Mouse (Mus musculus): Measurements from ENCODE around the gene Fis1.
"Not testable (repeated sequence)": the region's sequence is repeated elsewhere in the genome, so short reads cannot be mapped to it uniquely, and the experiment has no call there.

Fis1 gene

DNA sequence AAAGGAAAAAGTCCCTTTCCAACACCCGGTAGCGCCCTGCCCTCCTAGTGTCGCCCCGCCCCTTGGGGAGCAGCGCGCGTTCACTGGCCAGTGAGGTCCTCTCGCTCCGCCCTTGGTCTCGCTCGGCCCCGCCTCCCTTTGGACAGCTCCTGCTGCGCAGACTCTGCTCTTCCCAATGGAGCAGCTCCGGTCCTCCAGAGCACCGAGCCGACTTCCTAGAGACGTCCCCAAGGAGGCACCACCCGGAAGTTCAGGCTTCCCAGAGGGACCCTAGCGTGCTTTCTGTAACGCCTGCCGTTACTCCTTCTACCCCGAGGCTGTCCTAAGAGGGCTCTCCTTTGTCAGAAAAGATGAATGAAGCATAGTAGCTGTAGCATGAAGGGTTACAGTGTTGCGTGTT lies at the start of gene Fis1:
TSS of gene Fis1 (plus strand) at position 261 of the 400 bp plus-strand sequence.
- DNase-seq (ENCODE audit: low read depth, low spot score): peak; percentile 95

DNA sequence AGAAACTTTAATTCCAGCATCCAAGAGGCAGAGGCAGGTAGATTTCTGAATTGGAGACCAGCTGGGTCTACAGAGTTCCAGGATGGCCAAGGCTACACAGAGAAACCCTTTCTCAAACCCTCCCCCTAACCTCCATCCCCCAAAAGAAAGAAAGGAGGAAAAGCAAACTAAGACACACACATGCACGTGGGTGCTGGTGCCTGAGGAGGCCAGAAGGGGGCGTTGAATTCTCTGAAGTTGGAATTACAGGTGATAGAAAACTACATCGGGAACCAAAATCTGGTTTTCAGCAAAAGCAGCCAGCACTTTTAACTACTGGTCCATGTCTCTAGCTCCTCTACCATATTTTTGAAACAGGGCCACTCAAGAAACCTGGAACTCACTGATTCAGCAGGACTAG lies 48.5 kb upstream of the Fis1 start:
- DNase-seq (ENCODE audit: low read depth, low spot score): no peak

DNA sequence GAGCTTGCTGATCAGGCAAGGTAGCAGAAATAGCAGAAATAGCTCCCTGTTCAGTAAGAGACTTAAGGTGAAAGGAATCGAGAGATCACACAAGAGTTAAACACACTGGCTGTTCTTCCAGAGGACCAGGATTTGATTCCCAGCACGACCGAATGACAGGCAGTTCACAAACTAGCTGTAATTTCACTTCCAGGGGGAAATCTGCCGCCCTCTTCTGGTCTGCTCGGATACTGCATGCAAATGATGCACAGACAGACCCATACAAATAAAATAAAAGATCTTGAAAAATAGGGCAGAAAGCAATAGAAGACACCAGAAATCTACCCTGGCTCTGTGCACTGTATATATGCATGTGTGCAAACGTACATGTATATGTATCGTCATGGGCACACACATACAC lies 47.4 kb upstream of the Fis1 start:
- peak; percentile 73 for DNase-seq (ENCODE audit: low read depth, low spot score)

DNA sequence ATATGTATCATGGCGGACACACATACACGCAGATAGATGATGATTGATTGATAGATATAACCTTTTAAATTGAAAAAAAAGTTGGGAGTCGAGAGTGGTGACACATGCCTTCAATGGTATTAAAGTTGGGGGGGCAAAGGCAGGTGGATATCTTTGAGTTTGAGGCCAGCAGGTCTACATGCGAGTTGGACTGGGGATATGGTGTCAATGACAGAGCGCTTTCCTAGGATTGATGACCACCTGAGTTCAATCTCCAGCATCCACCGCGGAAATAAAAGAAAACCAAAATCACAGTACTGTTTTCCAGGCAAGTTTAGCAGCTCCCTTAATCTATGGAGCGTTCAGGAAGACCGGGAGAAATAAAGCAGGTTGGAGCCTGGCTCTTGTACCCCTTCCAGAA lies 45.5 kb upstream of the Fis1 start:
- DNase-seq (ENCODE audit: low read depth, low spot score): no peak

DNA sequence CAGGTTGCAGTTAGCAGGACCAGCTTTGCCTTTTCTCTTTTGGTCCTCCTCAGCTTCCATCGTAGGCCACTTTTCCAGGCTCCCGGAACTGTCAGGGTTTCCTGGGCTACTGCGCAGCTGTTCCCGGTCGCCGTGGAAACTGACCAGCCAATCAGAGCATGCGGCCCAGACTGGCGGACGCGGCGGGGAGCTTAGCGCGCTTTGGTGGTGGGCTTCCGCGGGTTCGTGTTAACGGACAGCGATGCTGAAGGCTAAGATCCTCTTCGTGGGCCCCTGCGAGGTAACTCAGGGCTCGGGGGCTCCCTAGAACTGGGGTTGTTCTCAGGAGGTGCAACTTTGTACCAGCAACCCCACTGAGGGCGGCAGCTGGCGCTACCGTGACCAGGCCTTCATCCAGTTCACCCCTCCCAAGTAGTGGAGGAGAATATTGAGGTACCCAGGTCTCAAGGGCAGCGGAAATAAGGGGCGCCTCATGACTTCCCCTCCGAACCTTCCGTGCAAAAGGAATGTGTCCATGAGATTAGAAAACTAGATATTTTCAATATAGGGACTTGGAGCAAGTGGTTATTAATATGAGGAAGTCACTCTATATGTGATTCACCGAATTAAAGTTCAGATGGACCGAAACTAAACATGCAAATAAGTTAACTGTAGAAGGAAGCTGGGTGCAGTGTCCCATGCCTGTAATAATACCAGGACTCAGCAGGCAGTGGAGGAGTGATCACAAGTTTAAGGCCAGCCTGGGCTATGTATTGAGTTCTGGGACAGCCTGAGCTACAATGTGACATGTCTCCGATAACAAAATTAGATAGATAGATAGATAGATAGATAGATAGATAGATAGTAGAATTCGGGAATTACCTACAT lies 44.9 kb upstream of the Fis1 start, which contains the start of gene Ift22:
TSS of gene Ift22 (plus strand) at position 160 of the 867 bp plus-strand sequence.
- peak; percentile 89 for DNase-seq (ENCODE audit: low read depth, low spot score)

DNA sequence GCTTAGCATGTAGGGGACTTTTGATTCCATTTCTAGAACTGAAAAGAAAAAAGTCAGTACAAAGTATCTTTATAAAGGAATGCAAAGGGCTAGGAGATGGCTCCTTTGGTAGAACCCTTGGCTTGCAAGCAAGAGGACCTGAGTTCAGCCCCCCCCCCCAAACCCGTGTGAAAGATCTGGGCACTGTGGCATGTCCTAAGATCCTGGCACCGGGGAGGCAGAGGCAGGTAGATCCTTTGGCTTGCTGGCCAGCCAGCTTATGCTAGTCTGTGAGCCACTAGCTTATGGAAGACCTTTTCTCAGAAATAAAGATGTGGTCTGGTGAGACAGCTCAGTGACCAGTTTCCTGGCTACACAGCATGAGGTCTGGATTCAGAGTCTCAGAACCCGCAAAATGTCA lies 38.9 kb upstream of the Fis1 start:
- no peak for DNase-seq (ENCODE audit: low read depth, low spot score)

DNA sequence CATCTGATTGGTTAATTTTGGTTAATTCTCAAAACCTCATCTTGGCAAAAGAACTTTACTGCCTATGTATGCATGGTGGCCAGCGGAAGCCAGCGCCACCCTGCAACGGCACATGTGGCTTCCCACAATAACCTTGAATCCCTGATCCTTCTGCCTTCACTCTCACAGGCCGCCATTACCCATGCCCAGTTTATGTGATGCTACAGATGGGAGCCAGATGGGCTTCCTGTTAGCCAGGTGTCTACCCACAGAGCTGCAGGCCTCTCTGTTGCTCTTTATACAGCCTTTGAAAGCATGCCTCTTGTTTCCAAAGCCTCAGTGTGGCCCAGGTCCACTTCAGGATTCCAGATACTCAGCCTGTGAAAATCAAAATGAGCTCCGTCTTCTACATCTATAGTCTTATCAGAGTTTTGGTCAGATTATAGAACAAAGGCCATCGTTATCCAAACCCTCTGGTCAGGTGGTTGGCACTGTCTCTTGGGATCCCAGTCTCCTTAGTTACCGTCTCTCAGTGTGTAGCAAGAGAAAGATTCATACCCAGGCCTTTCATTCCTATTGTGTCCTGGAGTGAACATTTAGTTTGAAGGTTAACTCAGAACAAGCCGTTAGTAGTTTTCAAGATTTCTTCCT lies 35.3 kb upstream of the Fis1 start:
- peak; percentile 26 for DNase-seq (ENCODE audit: low read depth, low spot score)

DNA sequence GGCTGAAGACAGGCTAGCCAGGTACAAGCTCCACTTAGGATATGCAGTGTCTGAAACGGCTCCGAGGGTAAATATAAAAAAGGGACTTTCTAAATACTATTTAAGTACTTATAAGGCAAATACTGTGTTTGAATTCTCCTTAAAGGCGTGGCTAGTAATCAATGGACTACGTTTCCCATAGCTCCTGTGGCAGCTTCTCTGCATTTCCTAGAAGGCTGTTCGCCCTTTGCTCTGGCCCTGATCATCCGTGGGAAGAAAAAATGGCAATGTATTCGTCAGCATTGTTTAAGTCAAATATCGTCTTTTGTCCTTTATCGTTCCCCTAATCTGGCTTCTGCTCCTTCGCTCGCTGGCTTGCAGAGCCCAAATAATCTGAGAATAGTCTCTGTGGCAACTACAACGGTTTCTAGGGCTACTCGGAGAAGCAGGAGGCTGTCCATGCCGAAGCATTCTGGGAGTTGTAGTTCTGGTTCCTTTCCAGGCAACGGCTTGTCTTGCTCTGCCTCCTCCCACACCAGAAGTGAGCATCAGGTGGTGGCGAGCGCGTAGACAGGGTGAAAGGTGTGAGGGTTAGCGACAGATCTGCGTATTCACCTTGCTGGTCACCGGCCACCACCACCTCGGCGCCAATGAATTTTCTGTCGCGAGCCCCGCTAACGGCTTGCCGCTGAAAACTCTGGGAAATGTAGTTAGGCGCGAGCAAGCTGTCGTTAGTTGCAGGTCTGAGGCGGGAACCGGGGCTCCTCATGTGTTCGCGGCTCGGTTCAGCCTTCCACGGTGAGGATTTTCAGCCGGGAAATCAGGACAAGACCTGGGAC lies 34.2 kb upstream of the Fis1 start:
- DNase-seq (ENCODE audit: low read depth, low spot score): peak; percentile 97

DNA sequence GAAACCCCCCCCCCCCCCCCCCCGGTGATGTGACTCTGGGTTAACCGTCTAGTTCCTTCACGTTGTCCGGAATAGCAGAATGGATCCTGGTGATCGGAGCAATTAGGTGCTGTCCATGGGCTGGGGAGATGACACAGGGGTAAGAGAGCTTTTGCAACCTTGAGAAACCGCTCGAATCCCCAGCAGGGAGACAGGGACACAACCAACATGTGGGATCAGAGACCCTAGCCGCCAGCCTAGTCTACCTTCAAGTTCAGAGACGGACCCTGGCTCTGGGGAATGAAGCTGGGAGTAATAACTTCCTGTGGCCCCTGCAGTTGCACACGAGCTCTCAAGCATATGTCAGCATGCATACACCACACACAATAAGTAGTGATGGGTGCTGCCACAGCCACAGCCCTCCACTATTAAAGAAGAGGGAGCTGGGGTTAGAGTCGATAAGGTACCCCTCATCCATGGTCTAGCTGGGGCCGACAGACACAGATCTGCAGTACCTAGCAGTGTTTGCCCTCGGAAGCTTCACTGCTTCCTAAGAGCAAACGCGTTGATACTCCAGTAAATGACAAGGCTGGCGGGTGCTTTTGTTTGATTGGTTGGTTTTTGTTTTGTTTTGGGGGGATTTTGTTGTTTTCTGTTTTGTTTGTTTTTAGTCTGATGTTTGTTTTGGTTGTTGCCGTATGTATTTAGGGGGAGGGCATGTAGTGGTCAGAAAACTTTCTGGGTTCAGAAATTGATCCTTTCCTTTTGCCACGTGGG lies 33.4 kb upstream of the Fis1 start:
- DNase-seq (ENCODE audit: low read depth, low spot score): peak; percentile 64

DNA sequence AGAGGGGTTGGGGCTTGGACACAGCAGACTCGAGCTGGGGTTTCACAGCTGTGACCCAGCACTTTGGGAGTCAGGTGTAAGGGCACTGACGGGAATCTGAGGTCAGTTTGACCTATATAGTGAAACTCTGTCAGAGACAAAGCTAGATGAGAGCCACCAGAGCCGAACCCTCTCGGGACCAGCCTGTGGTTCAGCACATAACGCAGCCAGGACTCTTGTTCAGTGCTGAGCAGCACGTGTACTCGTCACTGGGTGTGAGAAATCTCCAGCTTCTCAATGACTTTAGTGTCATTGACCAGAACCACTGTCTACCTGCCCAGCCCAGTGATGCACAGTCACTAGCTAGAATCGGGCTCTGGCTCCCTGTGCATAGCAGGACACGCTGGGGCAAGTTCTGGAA lies 30.2 kb upstream of the Fis1 start:
- DNase-seq (ENCODE audit: low read depth, low spot score): no peak

DNA sequence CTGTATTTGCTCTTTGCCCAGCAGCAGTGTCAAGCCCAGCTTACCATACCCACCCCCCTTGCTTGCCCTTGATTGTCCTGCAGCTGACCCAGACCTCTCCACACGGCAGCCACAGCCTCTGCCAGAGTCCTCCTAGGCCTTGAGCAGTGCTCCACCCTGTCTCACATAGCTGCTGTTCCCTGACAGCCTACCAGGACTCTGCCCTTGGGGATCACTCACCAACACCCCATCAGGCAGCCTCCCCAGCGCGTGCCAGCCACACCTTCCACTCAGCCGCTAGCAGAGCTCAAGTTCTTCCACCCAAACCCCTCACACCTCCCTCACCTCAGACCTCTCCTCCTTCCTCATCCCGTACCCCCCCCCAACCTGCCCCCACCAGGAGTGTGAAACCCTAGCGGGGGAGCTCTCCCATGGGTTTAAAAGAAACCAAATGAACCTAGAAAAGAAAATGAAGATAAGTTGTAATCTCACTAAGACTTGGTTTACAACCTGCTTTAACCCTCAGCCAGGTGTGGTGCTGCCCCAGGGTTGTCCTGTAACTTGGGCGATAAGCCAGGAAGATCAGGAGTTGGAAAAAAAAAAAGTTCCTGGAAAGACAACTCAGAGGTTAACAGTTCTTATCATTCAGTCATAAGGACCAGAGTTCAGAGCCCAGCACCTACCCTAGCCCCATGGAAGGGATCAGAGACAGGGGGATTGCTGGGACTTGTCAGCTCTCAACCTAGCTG lies 29.2 kb upstream of the Fis1 start:
- no peak for DNase-seq (ENCODE audit: low read depth, low spot score)

DNA sequence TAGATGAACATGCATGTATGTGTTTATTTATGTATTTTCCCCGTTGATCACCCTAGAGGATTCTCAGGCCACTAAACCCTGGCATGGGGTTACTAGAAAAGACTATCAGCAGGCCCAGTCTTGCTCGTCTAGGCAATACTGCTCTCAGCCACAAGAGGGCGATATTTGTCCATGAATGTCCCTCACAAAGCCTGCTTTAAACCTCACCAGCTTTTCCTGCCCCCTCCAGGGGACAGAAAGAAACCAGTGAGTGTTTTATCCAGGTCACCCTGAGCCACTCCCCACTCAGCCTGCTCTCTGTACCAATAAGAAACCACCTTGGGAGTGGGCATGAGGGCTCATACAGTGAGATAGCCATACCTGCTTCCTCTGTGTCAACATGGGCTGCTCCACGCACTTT lies 24.0 kb upstream of the Fis1 start:
- DNase-seq (ENCODE audit: low read depth, low spot score): peak; percentile 77

DNA sequence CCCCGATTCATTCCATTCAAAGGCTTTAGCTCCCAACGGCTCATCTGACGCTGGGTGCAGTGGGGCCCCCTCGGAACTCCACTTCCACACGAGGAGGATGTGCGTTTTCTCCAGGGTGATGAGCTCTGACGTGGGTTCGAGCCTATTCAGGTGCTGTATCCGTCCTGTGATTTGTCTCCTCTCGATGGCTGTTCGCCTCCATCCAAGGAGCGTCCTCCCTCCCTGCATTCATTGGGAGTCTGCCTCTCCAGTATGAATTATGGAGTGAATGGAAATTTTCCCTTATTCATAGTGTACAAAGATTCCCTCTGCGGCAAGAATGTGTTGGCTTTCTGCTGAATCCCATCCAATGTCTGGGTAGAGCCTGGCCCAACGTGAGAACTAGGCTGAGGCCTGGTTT lies 21.2 kb upstream of the Fis1 start:
- DNase-seq (ENCODE audit: low read depth, low spot score): no peak

DNA sequence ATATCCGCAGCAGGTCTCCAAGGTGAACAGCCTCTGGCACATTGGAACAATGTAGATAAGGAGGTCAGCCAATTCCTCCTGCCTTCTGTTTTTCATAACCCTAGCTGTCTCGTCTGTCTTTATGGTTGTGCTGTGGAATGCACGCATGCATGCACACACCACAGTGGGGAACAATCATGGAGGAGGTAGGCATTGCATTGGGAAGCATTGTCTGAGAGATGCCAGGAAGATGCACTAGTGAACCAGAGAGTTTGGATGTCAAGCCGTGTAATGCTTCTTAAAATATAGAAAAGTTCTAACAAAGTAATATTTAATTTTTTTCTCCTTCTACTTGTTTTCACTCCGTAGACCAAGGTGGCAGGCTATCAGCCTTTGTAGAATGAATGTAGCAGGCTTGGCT lies 20.1 kb upstream of the Fis1 start:
- no peak for DNase-seq (ENCODE audit: low read depth, low spot score)

DNA sequence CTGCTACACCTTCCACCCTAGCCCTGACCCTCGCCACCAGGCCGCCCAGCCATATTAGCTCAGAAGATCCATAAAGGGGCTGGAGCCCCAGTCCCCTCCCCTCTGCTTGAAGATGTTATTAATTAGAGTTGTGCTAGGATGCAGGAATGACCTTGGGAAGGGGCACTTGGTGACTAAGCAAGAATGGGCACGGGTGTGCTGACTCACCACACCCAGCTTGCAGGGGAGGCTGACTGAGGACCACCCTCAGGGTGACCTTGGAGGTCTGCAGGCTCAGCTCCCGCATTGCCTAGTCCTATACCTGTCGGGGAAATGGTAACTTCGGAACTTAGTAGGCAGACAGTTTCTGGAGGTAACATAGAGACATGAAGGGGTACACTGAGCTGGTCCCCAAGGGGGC lies 19.1 kb upstream of the Fis1 start:
- DNase-seq (ENCODE audit: low read depth, low spot score): no peak

DNA sequence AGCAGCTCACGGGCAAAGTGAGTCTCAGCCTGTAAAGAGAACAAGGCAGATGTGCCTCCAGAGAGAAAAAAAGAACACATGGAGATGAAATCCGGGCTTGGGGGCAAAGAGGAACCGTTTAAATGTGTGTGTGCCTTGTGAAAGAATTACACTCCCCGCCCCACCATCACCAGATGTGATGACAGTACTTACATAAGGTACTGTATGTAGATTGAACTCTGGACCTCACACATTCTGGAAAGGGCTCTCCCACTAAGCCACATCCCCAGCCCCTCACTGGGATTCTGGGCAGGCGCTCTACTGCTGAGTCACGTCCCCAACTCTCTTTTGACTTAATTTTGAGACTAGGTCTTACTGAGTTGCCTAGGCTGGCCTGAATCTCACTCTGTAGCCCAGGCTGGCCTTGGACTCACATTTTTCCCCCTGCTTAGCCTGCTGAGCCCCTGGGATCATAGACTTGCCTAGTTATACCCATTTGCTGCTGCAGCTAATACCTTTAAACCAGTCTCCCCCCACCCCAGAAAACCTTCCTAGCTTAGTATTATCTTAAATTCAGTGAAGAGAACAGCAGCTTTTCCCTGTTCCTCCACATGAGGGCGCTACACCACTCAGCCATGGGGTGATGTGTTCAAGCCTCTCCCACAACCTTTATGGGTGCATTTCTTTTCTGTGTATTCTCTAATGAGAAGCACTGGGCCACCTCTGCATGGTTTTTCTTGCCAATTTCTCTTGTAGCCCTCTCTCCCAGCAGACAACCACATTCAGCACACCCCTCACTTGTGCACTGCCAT lies 17.0 kb upstream of the Fis1 start:
- peak; percentile 34 for DNase-seq (ENCODE audit: low read depth, low spot score)

DNA sequence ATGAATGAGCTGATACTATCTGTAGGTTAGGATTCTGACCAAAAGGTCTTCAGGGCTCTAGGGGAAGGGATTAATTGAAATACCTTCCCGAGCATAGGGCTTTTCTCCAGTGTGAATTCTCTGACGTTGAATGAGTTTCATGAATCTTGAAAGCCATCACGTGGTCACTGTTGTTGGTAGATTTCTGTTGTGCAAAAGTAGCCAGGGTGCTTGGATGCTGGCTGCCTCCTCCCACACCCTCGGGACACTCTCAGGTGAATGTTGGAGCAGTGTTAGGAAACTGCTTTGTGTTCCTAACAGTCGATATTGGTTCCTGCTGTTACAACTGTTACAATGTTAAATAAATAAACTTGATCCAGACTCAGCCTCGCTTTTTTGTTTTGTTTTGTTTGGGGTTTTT lies 16.3 kb upstream of the Fis1 start:
- no peak for DNase-seq (ENCODE audit: low read depth, low spot score)

DNA sequence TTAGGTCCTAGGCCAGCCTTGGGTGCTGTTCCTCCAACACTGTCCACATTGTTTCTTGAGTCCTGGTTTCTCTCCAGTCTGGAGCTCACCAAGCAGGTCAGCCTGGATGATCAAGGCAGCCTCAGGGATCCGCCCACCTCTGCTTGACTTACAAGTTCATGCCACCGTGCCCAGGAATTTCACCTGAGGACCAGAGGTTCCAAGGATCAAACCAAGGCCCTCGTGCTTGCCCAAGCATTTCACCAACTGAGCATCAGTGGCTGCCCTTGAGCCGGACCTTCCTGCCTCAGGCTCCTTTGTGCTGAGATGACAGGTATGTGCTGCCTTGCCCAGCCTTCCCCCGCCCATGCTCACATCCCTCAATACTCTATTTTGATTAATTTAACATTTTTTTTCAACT lies 15.5 kb upstream of the Fis1 start:
- no peak for DNase-seq (ENCODE audit: low read depth, low spot score)

DNA sequence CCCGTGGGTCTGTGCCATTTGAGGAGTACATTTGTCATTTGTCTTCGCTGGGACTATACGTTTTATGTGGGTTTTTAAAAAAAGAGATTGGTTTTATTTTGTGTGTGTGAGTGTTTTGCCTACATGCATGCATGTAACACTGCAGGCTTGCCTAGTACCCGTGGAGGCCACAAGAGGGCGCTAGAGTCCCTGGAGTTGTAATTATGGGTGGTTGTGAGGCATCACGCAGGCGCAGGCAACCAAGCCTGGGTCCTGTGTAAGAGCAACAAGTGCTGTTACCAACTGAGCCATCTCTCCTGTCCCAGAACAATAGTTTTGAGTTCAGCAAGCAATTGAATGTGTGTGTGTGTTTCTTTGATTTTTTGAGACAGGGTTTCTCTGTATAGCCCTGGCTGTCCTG lies 13.8 kb upstream of the Fis1 start:
- peak; percentile 28 for DNase-seq (ENCODE audit: low read depth, low spot score)

DNA sequence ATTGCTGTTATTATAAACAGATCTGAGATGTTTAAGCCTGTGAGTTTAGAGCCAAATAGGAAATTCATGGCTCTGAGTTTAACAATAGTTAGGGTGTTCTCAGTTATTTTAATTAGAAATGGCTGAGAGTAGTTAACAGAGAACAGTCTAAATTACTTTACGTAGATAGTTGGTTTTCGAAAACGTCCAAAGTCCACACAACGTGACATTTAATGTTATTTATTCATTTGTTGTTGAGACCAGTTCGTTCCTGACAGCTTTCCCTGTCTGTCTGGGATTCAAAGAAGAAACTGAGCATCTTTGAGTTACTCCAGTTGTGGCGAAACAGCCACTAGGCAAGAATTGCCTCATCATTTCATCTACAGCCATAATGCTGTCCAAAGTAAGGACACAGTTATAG lies 13.0 kb upstream of the Fis1 start:
- not testable (repeated sequence) for DNase-seq (ENCODE audit: low read depth, low spot score)

Data from A20 (cell line).